Mouse (Mus musculus): ENCODE measurements around the gene Ccdc15.
"Not testable (repeated sequence)": the region's sequence is repeated elsewhere in the genome, so short reads cannot be mapped to it uniquely, and the experiment has no call there.

The Ccdc15 gene

GRCm38 (mm10) chr9:37351266-37351665 lies 3.0 kb upstream of the Ccdc15 start:
- no peak for DNase-seq (ENCODE audit: low spot score in 2 of 2)

- DNase-seq (ENCODE audit: low spot score in 2 of 2), result no peak
These were observed 818 bp upstream of the Ccdc15 start for GRCm38 (mm10) chr9:37349050-37349449.

GRCm38 (mm10) chr9:37347184-37347987 lies 846 bp downstream of the Ccdc15 start:
- DNase-seq (ENCODE audit: low spot score in 2 of 2), result no peak

- DNase-seq (ENCODE audit: low spot score in 2 of 2), result no peak
These were observed 2.8 kb downstream of the Ccdc15 start for GRCm38 (mm10) chr9:37345406-37345805.

- no peak for DNase-seq (ENCODE audit: low spot score in 2 of 2)
These were observed 18.8 kb downstream of the Ccdc15 start for GRCm38 (mm10) chr9:37329456-37329855.

GRCm38 (mm10) chr9:37301720-37302119 lies 46.5 kb downstream of the Ccdc15 start:
- no peak for DNase-seq (ENCODE audit: low spot score in 2 of 2)

GRCm38 (mm10) chr9:37300501-37300900 lies 47.7 kb downstream of the Ccdc15 start:
- DNase-seq (ENCODE audit: low spot score in 2 of 2), result not testable (repeated sequence)

- no peak for DNase-seq (ENCODE audit: low spot score in 2 of 2)
These were observed 52.6 kb downstream of the Ccdc15 start for GRCm38 (mm10) chr9:37295586-37295985.

- DNase-seq (ENCODE audit: low spot score in 2 of 2), result no peak
These were observed 81.6 kb downstream of the Ccdc15 start for GRCm38 (mm10) chr9:37266622-37267021.

GRCm38 (mm10) chr9:37255889-37256225 lies 92.4 kb downstream of the Ccdc15 start:
- DNase-seq (ENCODE audit: low spot score in 2 of 2), result peak; percentile 30 to 41

- peak; percentile 72 to 79 for DNase-seq (ENCODE audit: low spot score in 2 of 2)
These were observed 92.9 kb downstream of the Ccdc15 start, which contains the start of gene Slc37a2 for GRCm38 (mm10) chr9:37255149-37255888. Slc37a2 (minus strand) TSS chr9:37255738.

GRCm38 (mm10) chr9:37254531-37255110 lies 93.6 kb downstream of the Ccdc15 start:
- no peak for DNase-seq (ENCODE audit: low spot score in 2 of 2)

- no peak for DNase-seq (ENCODE audit: low spot score in 2 of 2)
These were observed 97.6 kb downstream of the Ccdc15 start for GRCm38 (mm10) chr9:37250631-37251030.

GRCm38 (mm10) chr9:37249976-37250375 lies 98.3 kb downstream of the Ccdc15 start:
- DNase-seq (ENCODE audit: low spot score in 2 of 2), result no peak

- no peak for DNase-seq (ENCODE audit: low spot score in 2 of 2)
These were observed 99.8 kb downstream of the Ccdc15 start for GRCm38 (mm10) chr9:37248381-37248906.

GRCm38 (mm10) chr9:37247429-37247828 lies 100.8 kb downstream of the Ccdc15 start:
- DNase-seq (ENCODE audit: low spot score in 2 of 2), result peak in 1 of 2 experiments; percentile 31

GRCm38 (mm10) chr9:37245810-37246209 lies 102.4 kb downstream of the Ccdc15 start:
- no peak for DNase-seq (ENCODE audit: low spot score in 2 of 2)

- no peak for DNase-seq (ENCODE audit: low spot score in 2 of 2)
These were observed 102.8 kb downstream of the Ccdc15 start for GRCm38 (mm10) chr9:37245404-37245803.

- DNase-seq (ENCODE audit: low spot score in 2 of 2), result no peak
These were observed 103.6 kb downstream of the Ccdc15 start for GRCm38 (mm10) chr9:37244600-37244999.

GRCm38 (mm10) chr9:37242764-37243163 lies 105.5 kb downstream of the Ccdc15 start:
- no peak for DNase-seq (ENCODE audit: low spot score in 2 of 2)

- DNase-seq (ENCODE audit: low spot score in 2 of 2), result peak; percentile 31 to 47
These were observed 112.1 kb downstream of the Ccdc15 start for GRCm38 (mm10) chr9:37235951-37236737.

Data from urinary bladder, postnatal 36 days (tissue).